Mouse (Mus musculus) lung, adult 2 months (tissue): ENCODE results near the gene Ttc41.

Experiments used
- CTCF ChIP-seq: fragments of 200-500 bp; IDR thresholded peaks from 2 replicates; pipeline ENCODE4 v1.5.1; 2011; ENCODE audit warnings: mild to moderate bottlenecking, low read length, control low read depth; ENCODE audit not compliant: insufficient read depth
- POLR2A ChIP-seq: fragments of 200-500 bp; IDR thresholded peaks from 2 replicates; pipeline ENCODE4 v1.6.1; 2011; ENCODE audit warnings: low read depth, mild to moderate bottlenecking, control low read depth, low read length, borderline replicate concordance; ENCODE audit errors: extremely low read depth

DNA sequence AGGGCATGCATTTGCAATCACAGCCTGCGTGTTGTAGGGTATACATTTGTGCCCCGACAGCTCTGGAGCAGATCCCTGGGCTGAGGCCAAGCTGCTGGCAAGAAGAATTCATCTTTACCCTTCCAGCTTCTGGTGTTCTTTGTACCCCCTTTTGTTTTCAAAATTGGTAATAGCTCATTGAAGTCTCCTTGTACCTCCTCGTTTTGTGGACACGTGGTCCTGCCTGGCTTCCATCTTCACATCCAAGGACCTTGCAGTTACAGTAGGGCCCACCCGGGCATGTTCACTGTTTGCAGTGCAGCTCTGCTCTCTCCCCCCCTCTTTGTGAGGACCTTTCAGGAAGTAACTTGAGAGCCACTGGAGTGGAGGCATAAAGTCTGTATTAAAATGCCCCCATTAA, 82.6 kb downstream of the Ttc41 start:
- TF ChIP-seq CTCF (no peak), POLR2A (no peak)
